Mouse (Mus musculus) T-cell, adult 2 months (primary cell): ENCODE measurements around the gene Hist1h4b.
A peak's percentile ranks its signal among the peaks of the same experiment; 100 is the strongest.

ENCODE experiments used
- DNase-seq: peaks from one replicate; pipeline ENCODE4 v3.0.0; 2022; ENCODE audit warnings: low spot score

Gene Hist1h4b

GRCm38 (mm10) chr13:23740256-23740840 lies 16.5 kb upstream of the Hist1h4b start:
- DNase-seq: no peak

- DNase-seq: no peak
Observed at GRCm38 (mm10) chr13:23740910-23741309, 15.9 kb upstream of the Hist1h4b start.

DNA sequence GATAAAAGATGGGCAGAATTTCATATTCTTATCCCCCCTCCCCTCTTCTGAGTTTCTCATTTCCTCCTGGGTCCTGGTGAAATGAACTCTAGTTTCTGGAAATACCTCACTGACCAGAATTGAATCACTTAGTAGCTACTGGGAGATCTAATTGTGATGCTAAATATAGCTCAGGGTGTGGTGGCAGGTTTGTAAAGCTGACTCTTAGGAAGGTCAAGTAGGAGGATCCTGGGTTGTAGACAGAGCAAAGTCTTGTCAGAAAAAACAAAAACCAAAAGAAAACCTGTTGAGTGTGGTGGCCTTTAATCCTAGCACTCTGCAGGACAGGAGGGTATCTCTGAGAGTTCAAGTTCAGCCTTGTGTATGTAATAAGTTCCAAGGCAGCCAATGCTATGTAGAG lies 14.8 kb upstream of the Hist1h4b start:
- DNase-seq: no peak

GRCm38 (mm10) chr13:23743215-23743614 lies 13.6 kb upstream of the Hist1h4b start:
- no peak for DNase-seq

DNA sequence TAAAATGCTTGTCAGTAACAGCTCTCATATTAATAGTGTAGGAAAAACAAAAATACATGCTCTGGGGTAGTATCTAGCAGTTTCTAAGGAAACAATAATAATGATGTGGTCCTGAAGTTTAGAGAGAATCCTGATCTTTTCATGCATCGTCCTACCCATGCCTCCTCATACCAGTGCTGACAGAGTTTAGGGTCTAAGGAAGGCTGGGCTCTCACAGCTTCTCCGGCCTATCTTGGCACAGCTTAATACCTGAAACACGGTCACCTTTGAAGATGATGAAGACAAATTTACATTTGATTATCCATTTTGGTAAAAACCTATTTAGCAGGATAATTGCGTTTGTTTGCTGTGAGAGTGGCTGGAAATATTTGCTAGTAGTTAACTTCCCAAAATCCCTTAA lies 12.8 kb upstream of the Hist1h4b start:
- no peak for DNase-seq

- no peak for DNase-seq
Observed at GRCm38 (mm10) chr13:23744421-23745380, 12.1 kb upstream of the Hist1h4b start.

- peak; percentile 75 for DNase-seq
Observed at GRCm38 (mm10) chr13:23745381-23746161, 11.2 kb upstream of the Hist1h4b start, which contains the start of gene Hist1h3c. Gene Hist1h3c (minus strand): TSS chr13:23745602.

DNA sequence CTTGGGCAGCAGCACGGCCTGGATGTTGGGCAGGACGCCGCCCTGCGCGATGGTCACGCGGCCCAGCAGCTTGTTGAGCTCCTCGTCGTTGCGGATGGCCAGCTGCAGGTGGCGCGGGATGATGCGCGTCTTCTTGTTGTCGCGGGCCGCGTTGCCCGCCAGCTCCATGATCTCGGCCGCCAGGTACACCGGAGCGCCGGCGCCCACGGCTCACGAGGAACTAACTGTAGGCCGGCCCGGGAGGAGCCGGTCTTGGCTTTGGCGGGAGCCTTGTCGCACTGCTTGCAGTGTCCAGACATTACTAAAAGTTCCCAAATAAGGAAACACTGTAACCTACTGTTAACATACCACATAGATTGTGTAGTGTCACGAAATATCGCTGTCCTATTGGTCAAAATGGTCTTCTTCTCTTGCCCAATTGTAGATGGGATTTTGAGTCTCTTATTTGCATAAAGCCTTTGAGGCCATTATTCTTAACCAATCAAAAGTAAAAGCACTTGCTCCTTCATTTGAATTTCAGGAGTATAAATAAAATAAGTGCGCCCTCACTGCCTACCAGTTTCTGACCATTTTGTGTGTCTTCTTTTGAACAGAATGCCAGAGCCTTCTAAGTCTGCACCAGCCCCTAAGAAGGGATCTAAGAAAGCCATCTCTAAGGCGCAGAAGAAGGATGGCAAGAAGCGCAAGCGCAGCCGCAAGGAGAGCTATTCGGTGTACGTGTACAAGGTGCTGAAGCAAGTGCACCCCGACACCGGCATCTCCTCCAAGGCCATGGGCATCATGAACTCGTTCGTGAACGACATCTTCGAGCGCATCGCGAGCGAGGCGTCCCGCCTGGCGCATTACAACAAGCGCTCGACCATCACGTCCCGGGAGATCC lies 10.4 kb upstream of the Hist1h4b start, which contains the start of gene Hist1h2bb:
Hist1h2bb (plus strand) TSS at position 534 of the 880 bp plus-strand sequence.
- peak; percentile 58 for DNase-seq

DNA sequence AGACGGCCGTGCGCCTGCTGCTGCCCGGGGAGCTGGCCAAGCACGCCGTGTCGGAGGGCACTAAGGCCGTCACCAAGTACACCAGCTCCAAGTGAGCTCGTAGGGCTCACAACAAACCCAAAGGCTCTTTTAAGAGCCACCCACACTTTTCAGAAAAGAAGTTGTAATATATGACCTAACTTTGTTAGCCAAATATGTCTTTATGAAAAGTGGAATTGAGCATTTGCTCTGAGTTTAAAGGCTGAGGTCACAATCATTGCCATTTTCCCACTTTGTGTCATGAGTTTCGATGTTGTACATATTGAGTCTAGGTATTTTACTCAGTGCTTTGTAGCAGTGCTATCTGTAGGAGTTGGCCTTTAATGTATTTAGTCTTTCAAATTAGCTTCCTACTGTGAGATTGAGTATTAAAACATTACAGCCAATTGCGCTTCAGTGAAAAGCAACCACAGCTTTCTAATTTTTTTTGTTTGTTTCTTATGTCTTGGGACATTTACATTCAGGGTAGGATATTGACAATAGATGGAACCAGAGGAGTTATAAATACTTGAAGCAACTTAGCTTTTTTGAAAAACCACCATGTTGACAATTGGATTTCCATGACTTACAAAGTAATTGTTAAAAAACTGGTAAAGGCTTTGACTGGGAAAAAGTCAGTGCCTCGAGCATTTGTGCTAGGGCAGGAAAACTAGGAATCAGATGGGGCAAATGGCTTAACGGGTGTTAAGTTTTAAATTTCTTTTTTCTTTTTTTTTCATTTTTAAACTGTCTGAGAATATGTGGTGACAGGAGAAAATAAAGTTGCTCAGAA lies 9.5 kb upstream of the Hist1h4b start:
- no peak for DNase-seq

DNA sequence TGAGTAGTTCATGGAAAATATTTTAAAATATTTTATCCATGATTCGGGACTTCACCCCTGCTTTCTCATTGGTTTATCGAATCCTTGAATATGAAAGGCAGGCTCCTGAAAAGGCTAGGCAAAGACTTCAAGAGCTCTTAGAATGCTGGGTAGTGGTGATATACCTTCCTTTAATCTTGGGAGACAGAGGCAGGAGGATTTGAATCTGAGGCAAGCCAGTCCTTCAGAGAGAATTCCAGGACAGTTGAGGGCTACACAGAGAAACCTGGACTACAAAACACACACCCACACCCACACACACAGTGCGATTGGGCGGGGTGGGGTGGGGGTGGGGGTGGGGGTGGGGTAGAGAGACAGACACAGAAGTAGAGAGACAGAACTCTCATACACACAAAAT lies 8.9 kb upstream of the Hist1h4b start:
- DNase-seq: no peak

DNA sequence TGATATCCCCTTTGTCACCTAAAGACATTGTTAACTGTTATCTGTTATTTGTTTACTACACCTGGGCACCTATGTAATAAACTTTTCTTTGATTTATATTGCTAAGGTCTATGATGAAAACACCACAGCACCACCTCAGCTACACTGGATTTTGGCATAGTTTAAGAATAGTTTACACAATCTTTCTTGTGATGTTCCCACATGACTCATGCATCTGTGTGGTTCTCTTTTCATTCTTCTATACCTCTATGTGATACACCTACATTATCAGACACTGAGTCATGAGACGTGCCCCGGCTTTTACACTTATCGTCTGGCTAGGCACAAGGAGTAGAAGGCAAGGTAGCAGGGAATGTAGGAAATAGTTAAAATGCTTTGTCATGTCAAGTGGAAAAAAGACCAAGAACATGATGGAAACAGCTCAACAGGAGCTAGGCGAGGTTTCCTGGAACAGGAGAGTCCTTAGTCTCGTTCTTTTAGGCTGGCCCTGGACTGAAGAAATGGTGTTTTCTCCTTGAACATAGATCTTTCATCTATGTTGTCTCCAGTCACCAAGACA lies 7.2 kb upstream of the Hist1h4b start:
- DNase-seq: no peak

GRCm38 (mm10) chr13:23750839-23751477 lies 5.9 kb upstream of the Hist1h4b start, which contains the start of gene Hist1h2ab:
Gene Hist1h2ab (plus strand): TSS chr13:23751126.
- peak; percentile 4 for DNase-seq

GRCm38 (mm10) chr13:23751478-23751956 lies 5.3 kb upstream of the Hist1h4b start:
- DNase-seq: peak; percentile 1

DNA sequence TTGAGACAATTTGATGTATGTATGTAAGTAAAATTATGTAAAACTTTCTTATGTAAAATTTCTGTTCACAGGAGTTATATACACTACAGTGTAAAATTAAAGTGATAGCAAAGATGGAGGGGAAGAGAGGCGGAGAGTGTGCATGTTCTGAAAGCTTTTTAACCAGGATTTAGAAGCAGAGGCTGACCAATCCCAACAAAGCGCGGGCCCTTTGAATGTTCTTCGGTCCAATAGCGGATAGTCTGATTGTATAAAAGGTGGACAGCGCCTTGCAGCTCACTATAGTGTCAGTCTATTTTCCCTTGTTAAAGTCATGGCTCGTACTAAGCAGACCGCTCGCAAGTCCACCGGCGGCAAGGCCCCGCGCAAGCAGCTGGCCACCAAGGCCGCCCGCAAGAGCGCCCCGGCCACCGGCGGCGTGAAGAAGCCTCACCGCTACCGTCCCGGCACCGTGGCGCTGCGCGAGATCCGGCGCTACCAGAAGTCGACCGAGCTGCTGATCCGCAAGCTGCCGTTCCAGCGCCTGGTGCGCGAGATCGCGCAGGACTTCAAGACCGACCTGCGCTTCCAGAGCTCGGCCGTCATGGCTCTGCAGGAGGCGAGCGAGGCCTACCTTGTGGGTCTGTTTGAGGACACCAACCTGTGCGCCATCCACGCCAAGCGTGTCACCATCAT lies 4.6 kb upstream of the Hist1h4b start, which contains the start of gene Hist1h3b:
Hist1h3b (plus strand) TSS at position 201 of the 675 bp plus-strand sequence.
- peak; percentile 57 for DNase-seq

DNA sequence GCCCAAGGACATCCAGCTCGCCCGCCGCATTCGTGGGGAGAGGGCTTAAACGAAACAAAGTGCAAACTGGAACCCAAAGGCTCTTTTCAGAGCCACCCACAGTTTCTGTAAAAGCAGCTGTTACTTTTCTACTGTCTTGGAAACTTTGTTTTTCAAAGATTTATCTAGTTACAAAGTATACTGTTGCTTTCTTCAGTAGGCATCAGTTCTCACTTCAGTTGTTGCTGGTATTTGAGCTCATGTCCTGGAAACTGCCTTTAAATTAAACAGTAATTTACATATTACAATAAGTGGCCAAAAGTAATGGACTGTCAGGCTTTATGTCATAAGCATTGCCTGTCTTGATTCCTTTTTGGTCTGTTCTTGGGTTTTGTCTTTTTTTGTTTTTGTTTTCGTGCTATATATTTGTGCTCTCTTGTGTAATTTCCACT lies 4.1 kb upstream of the Hist1h4b start:
- no peak for DNase-seq

- DNase-seq: no peak
Observed at GRCm38 (mm10) chr13:23753314-23754078, 3.3 kb upstream of the Hist1h4b start.

DNA sequence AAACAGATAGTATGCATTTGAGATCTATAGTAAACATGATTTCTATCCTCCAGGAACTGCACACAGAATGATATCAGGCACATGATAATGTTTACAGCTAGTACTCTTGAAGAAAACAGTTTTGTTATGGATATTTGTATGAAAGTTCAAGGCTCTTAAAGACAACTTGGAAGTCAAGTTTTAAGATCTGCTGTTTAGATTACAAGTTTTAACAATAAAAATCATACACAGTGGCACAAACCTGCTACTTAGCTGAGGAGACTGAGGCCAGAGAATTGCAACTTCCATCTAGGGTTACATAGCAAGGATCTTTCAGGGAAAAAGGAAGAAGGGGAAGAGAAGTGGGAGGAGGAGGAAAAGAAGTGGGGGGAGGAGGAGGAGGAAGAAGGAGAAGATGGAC lies 1.8 kb upstream of the Hist1h4b start:
- DNase-seq: no peak

- DNase-seq: no peak
Observed at GRCm38 (mm10) chr13:23757211-23757773, 479 bp downstream of the Hist1h4b start.
